Mouse (Mus musculus): ENCODE measurements around the gene Snx29. TPM values are rescaled to one million over a fixed set of nuclear protein-coding genes. Genes with fewer than 3 reads are reported as not detected.
A peak's percentile ranks its signal among the peaks of the same experiment; 100 is the strongest.
"Not testable (repeated sequence)": the region's sequence is repeated elsewhere in the genome, so short reads cannot be mapped to it uniquely, and the experiment has no call there.

The Snx29 gene
- 22.8 and 25.7 TPM in 2 replicates for total RNA-seq (2017)

DNA sequence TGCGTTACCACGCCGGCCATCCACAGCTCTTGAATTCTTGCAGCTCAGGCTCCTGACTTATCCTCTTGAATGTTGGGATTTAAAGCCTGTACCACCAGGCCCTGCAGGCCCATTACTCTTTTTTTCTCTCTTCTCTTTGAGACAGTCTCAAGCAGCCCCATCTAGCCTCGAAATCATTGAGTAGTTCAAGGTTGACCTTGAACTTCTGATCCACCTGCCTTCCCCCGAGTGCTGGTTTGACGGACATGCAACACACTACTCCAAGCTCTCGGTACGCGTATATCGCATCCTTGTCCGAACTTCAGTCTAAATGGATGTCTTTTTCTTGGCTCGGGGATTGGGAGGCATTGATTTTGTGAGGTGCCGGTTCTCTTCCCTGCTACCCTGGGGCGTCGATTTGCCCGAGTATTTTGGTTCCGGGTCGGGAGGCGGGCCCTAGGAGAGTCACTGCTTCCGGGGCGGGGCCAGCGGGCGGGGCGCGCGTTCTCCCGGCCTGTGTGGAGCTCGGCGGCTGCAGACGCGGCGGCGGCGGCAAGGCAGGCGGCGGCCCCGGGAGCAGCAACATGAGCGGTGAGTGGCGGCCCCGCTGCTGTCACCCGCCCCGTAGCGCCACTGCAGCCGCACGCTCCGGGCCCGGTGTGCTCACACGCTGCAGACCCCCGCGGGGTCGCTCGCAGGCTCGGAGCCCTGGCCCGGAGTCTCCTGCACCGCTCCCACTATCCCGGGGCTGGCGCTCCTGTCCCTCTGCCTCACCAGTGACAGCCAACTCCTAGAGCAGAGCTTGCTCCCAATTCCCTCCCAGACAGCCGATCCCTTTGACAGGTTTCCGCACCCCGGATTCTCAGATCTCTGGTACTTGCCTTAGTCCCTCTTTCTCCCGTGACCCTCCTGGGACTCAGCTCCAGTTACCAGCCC, at the start of gene Snx29:
Gene Snx29, plus strand, starts transcription at position 500 of the 915 bp plus-strand sequence.
- ATAC-seq (replicated peaks in 1 of 2; ENCODE audit: insufficient read depth in 1 of 2, low FRiP score in 2 of 2, low TSS enrichment in 1 of 2, low read depth in 1 of 2, poor library complexity in 2 of 2, severe bottlenecking in 2 of 2), result peak; percentile 84 to 90

DNA sequence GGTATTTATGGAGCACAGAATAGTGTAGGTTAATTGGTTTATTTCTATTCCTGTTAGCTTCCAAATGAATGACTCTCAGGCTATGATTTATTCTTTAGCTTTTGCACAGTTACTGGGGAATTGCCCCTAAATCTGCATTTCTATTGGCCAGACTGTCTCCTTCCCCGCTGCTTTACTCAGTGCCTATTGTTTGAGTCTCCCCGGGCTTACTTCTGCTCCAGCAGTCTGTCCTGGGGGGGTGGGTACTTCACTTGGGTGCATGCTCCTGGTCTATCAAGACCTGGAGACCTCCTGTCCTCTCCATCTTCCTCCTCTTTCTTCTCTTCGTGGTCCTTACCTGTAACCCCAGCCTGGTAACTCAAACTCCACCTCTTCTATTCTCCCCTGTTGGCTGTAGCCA, 45.8 kb upstream of the Snx29 start:
- ATAC-seq (replicated peaks in 1 of 2; ENCODE audit: insufficient read depth in 1 of 2, low FRiP score in 2 of 2, low TSS enrichment in 1 of 2, low read depth in 1 of 2, poor library complexity in 2 of 2, severe bottlenecking in 2 of 2), result no peak

DNA sequence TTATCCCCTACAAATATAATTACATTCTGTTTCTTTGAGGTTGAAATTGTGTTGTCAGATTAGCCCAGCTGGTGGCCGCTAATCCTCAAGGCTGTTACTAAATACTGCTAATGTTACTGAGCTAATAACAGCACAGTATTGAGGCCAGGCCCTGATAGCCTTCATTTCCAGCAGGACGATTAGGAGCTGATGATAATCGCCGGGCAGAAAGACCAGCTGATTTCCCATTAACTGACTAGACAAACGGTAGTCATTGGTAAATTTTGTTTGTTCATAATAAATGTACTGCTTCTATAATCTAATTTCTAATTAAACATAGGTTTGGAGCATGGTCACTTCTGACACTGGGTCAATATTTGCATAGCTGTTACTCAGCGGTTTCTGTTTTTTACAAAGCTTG, 43.9 kb upstream of the Snx29 start:
- ATAC-seq (replicated peaks in 1 of 2; ENCODE audit: insufficient read depth in 1 of 2, low FRiP score in 2 of 2, low TSS enrichment in 1 of 2, low read depth in 1 of 2, poor library complexity in 2 of 2, severe bottlenecking in 2 of 2), result no peak

GRCm38 (mm10) chr16:11282655-11283232, 40.0 kb upstream of the Snx29 start:
- ATAC-seq (replicated peaks in 1 of 2; ENCODE audit: insufficient read depth in 1 of 2, low FRiP score in 2 of 2, low TSS enrichment in 1 of 2, low read depth in 1 of 2, poor library complexity in 2 of 2, severe bottlenecking in 2 of 2), result no peak

DNA sequence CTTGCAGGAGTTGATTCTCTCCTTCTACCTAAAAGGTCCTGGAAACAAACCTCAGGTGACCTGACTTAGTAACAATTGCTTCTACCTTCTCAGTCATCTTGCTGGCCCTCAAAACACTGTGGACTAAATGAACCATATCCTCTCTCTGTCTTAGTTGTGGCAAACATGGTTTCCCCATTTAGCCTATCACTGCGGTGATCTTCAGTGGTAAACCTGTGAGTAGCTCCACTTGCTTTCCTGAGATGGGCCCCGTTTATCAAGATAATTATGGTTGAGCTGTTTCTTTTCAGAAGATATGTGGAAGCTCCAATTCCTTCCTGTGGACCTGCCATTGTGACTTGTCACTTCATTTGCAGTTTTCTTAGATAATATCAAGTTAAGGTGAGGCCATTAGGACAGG, 37.8 kb upstream of the Snx29 start:
- ATAC-seq (replicated peaks in 1 of 2; ENCODE audit: insufficient read depth in 1 of 2, low FRiP score in 2 of 2, low TSS enrichment in 1 of 2, low read depth in 1 of 2, poor library complexity in 2 of 2, severe bottlenecking in 2 of 2), result no peak

GRCm38 (mm10) chr16:11285949-11286348, 36.8 kb upstream of the Snx29 start:
- no peak; a peak in 1 of 4 replicates for ATAC-seq (replicated peaks in 1 of 2; ENCODE audit: insufficient read depth in 1 of 2, low FRiP score in 2 of 2, low TSS enrichment in 1 of 2, low read depth in 1 of 2, poor library complexity in 2 of 2, severe bottlenecking in 2 of 2)

GRCm38 (mm10) chr16:11288873-11289272, 33.8 kb upstream of the Snx29 start:
- not testable (repeated sequence) for ATAC-seq (replicated peaks in 1 of 2; ENCODE audit: insufficient read depth in 1 of 2, low FRiP score in 2 of 2, low TSS enrichment in 1 of 2, low read depth in 1 of 2, poor library complexity in 2 of 2, severe bottlenecking in 2 of 2)

GRCm38 (mm10) chr16:11295583-11295982, 27.1 kb upstream of the Snx29 start:
- not testable (repeated sequence) for ATAC-seq (replicated peaks in 1 of 2; ENCODE audit: insufficient read depth in 1 of 2, low FRiP score in 2 of 2, low TSS enrichment in 1 of 2, low read depth in 1 of 2, poor library complexity in 2 of 2, severe bottlenecking in 2 of 2)

DNA sequence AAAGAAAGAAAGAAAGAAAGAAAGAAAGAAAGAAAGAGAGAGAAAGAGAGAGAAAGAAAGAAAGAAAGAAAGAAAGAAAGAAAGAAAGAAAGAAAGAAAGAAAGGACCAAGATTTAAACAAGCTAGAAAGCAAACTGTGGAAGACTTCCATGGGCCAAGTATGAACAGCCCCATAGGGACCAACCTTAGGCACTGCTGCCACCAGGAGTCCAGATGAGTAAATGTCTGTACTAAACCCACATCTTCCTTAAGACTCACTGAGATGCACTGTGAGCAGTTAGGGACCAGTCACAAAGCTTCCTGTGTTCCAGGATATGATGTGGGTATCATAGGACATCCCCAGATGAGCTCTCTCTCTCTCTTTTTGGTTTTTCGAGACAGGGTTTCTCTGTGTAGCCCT, 25.0 kb upstream of the Snx29 start:
- ATAC-seq (replicated peaks in 1 of 2; ENCODE audit: insufficient read depth in 1 of 2, low FRiP score in 2 of 2, low TSS enrichment in 1 of 2, low read depth in 1 of 2, poor library complexity in 2 of 2, severe bottlenecking in 2 of 2), result peak; percentile 85 to 89

- no peak for ATAC-seq (replicated peaks in 1 of 2; ENCODE audit: insufficient read depth in 1 of 2, low FRiP score in 2 of 2, low TSS enrichment in 1 of 2, low read depth in 1 of 2, poor library complexity in 2 of 2, severe bottlenecking in 2 of 2)
Measured at GRCm38 (mm10) chr16:11303741-11304140, 19.0 kb upstream of the Snx29 start.

GRCm38 (mm10) chr16:11305531-11305930, 17.2 kb upstream of the Snx29 start:
- ATAC-seq (replicated peaks in 1 of 2; ENCODE audit: insufficient read depth in 1 of 2, low FRiP score in 2 of 2, low TSS enrichment in 1 of 2, low read depth in 1 of 2, poor library complexity in 2 of 2, severe bottlenecking in 2 of 2), result no peak

DNA sequence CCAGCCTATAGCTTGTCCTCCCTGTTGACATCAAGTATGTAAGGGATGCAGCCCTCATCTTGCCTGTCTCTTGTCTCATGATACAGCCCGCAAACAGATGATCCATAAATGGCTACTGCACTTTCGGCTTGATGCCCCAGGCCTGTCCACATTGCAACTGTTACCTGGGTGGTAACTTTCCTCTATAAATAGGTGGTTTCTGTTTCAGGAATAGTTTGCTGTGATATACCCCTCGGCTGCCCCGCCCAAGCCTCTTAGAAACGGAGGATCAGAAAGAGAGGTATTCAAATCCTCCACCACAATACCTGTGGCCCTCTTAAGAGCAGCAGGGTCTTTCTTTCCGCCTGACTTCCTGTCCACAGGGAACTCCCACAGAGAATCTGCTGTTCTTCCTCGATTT, 9.2 kb upstream of the Snx29 start, which contains the start of gene Tnfrsf17:
Gene Tnfrsf17, plus strand, starts transcription at position 301 of the 400 bp plus-strand sequence.
- no peak for ATAC-seq (replicated peaks in 1 of 2; ENCODE audit: insufficient read depth in 1 of 2, low FRiP score in 2 of 2, low TSS enrichment in 1 of 2, low read depth in 1 of 2, poor library complexity in 2 of 2, severe bottlenecking in 2 of 2)

- ATAC-seq (replicated peaks in 1 of 2; ENCODE audit: insufficient read depth in 1 of 2, low FRiP score in 2 of 2, low TSS enrichment in 1 of 2, low read depth in 1 of 2, poor library complexity in 2 of 2, severe bottlenecking in 2 of 2), result no peak
Measured at GRCm38 (mm10) chr16:11315786-11316320, 6.9 kb upstream of the Snx29 start.

DNA sequence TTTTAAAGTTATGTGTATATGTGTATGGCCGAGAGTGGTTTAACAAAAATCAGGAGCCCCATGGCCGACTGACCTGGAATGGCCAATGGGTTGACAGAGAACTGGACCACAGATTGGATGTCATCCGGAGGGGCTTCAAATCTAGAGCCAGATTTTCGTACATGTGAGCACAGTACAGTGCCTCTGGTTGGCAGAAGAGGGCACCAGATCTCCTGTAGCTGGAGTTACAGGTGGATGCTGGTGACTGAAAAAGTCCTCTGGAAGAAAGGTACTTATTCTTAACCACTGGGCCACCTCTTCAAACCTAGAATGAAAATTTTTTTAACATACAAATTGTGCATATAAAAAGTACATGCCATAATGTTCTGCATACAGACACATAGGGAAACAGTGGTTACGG, 6.0 kb upstream of the Snx29 start:
- ATAC-seq (replicated peaks in 1 of 2; ENCODE audit: insufficient read depth in 1 of 2, low FRiP score in 2 of 2, low TSS enrichment in 1 of 2, low read depth in 1 of 2, poor library complexity in 2 of 2, severe bottlenecking in 2 of 2), result no peak

- ATAC-seq (replicated peaks in 1 of 2; ENCODE audit: insufficient read depth in 1 of 2, low FRiP score in 2 of 2, low TSS enrichment in 1 of 2, low read depth in 1 of 2, poor library complexity in 2 of 2, severe bottlenecking in 2 of 2), result peak; percentile 97 to 99
Measured at GRCm38 (mm10) chr16:11317324-11317723, 5.4 kb upstream of the Snx29 start.

DNA sequence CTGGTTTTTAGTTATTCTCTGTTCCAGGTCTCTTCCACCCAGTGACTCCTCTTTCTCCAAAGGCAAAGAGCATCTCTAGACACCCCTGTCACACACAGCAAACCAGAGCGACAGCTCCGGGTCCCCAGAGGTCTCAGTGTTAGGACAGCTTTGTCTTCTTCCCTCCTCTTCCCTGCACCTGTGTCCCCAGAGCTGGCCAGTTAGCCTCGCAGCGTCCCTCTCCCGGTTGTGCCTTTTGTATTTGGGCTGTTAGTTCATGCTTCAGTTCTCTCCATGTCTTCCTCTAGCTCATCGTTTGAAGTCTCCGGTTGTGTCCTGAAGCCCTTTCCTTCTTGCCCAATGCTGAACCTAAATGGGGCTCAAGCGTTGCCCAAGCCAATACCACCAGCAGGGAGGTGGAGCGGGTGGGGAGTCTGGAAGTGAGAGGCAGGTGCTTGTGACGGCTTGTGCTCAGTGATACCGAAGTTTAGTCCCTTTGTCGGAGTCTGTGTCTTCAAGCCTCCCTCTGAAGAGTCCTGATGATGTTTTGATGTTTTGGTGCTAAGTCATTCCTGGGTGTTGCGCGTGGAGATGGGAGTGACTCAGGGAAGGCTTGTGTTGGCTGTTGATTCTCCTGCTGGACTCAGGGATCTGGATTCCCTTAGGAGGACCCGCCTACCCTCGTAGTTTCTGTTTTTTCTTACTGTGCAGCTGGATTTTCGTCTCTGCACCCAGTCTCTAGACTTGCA, 780 bp downstream of the Snx29 start:
- ATAC-seq (replicated peaks in 1 of 2; ENCODE audit: insufficient read depth in 1 of 2, low FRiP score in 2 of 2, low TSS enrichment in 1 of 2, low read depth in 1 of 2, poor library complexity in 2 of 2, severe bottlenecking in 2 of 2), result peak; percentile 48 to 72

DNA sequence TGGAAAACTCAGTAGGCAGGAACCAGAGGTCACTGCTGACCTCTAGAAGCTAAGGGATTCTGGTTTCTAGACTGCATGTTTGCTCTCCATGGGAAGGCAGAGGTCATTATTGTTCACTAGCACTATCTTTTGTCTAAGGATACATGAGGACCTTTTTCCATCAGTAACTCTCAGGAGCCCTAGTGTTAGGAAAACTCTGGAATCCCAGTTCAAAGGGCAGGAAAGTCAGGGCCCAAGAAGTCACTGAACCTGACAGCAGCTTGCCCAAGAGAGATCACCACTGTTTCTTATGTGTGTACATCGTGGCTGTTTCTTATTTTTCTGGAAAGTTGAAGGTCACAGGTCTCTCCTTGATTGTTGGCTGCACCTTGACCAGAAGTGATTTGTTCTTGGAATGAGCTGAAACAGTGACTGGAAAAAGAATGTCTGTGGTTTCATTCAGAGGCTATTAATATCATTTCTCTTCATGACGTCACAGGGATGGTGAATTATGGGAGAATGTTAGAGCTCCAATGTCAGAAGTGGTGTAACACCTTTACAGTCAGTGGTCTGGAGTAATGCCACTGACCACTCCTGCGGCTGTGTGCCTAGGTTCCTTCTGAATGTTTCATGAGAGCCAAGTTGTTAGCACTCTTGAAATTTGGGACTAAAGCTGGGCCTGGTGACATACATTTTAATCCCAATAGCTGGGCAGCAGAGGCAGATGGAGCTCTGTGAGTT, 7.5 kb downstream of the Snx29 start:
- no peak for ATAC-seq (replicated peaks in 1 of 2; ENCODE audit: insufficient read depth in 1 of 2, low FRiP score in 2 of 2, low TSS enrichment in 1 of 2, low read depth in 1 of 2, poor library complexity in 2 of 2, severe bottlenecking in 2 of 2)
